Mouse (Mus musculus) embryonic facial prominence, embryonic 14.5 days (tissue): ENCODE measurements around the gene Gpr21. TPM values are rescaled to one million over a fixed set of nuclear protein-coding genes. Genes with fewer than 3 reads are reported as not detected.

ENCODE experiments used
- ATAC-seq: fragments of 200-750 bp; cut with Nextera tagmentation; 2 replicates; pipeline ENCODE4 v1.8.0; 2017; ENCODE audit warnings: low read depth, moderate number of reproducible peaks, moderate TSS enrichment
- DNase-seq: peaks from one replicate; pipeline ENCODE4 v3.0.0-alpha.2; 2015; ENCODE audit warnings: low spot score
- H3K27ac ChIP-seq: fragments of 300-500 bp; sonication (generic); replicated peaks from 2 replicates; pipeline ENCODE4 v1.5.1; 2014; ENCODE audit warnings: low read depth, mild to moderate bottlenecking, low read length, moderate library complexity
- H3K27me3 ChIP-seq: fragments of 300-500 bp; sonication (generic); replicated peaks from 2 replicates; pipeline ENCODE4 v1.6.1; 2014; ENCODE audit warnings: low read length; ENCODE audit not compliant: control insufficient read depth, insufficient read depth
- H3K36me3 ChIP-seq: fragments of 300-500 bp; sonication (generic); 2 replicates; pipeline ENCODE4 v1.6.1; 2014; ENCODE audit warnings: low read length, mixed read lengths; ENCODE audit not compliant: control insufficient read depth, insufficient read depth
- H3K4me1 ChIP-seq: fragments of 300-500 bp; sonication (generic); 2 replicates; pipeline ENCODE4 v1.6.1; 2014; ENCODE audit warnings: antibody characterized with exemption, low read length; ENCODE audit not compliant: control insufficient read depth, insufficient read depth
- H3K4me2 ChIP-seq: fragments of 300-500 bp; sonication (generic); 2 replicates; pipeline ENCODE4 v1.6.1; 2014; ENCODE audit warnings: low read depth, mild to moderate bottlenecking, low read length, moderate library complexity, mixed read lengths
- H3K4me3 ChIP-seq: fragments of 300-500 bp; sonication (generic); 2 replicates; pipeline ENCODE4 v1.5.1; 2014; ENCODE audit warnings: low read depth, mild to moderate bottlenecking, low read length
- H3K9ac ChIP-seq: fragments of 300-500 bp; sonication (generic); 2 replicates; pipeline ENCODE4 v1.6.1; 2014; ENCODE audit warnings: low read depth, mild to moderate bottlenecking, low read length, moderate library complexity, mixed read lengths
- H3K9me3 ChIP-seq: fragments of 300-500 bp; sonication (generic); 2 replicates; pipeline ENCODE4 v1.6.1; 2016; ENCODE audit warnings: low read length; ENCODE audit not compliant: control insufficient read depth
- WGBS: fragments of 180-500 bp; shearing (Covaris S2); extraction: QIAGEN DNeasy Blood & Tissue Kit; methylation state at CpG from one replicate; pipeline ENCODE4 v1.1.7; 2014; 5-methylcytosine and 5-hydroxymethylcytosine counted together
- polyA plus RNA-seq: library from polyadenylated mRNA; unstranded; fragments of >200 nt; fragmentation: Nextera tagmentation; extraction: Ambion mirVana; gene quantifications from 2 replicates; pipeline ENCODE4 v1.2.1, GENCODE M21; 2014

Gpr21 gene
- polyA plus RNA-seq, 1 experiment from 2014 or later: 1.6 TPM

GRCm38 (mm10) chr2:37511134-37511901, 4.8 kb upstream of the Gpr21 start:
- WGBS: 89% methylated on average over 4 of the region's 4 CpGs
- Histone ChIP-seq H3K9ac (no peak overlapping the region), H3K4me3 (no peak overlapping the region), H3K27me3 (no peaks in the 10 kb centered on the region), H3K9me3 (no peaks in the 10 kb centered on the region), H3K36me3 (peaks cover 55% of the 10 kb centered on the region), H3K4me1 (no peaks in the 10 kb centered on the region), H3K27ac (no peak overlapping the region), H3K4me2 (no peak overlapping the region)
- DNase-seq (no peak), ATAC-seq (no peak)

GRCm38 (mm10) chr2:37516922-37517462, 860 bp downstream of the Gpr21 start:
- H3K4me3 ChIP-seq: no peak overlapping the region
- H3K27me3 ChIP-seq: no peaks in the 10 kb centered on the region
- DNase-seq: no peak
- H3K27ac ChIP-seq: no peak overlapping the region
- H3K36me3 ChIP-seq: peaks cover 32% of the 10 kb centered on the region
- no peaks in the 10 kb centered on the region for H3K9me3 ChIP-seq
- WGBS: 48% methylated on average over 4 of the region's 4 CpGs
- H3K4me2 ChIP-seq: no peak overlapping the region
- ATAC-seq: peak; percentile 37; the same call in 1 of the 2 replicates
- H3K9ac ChIP-seq: no peak overlapping the region
- no peaks in the 10 kb centered on the region for H3K4me1 ChIP-seq

- no peak overlapping the region for H3K4me2 ChIP-seq
- no peak overlapping the region for H3K9ac ChIP-seq
- H3K4me1 ChIP-seq: no peaks in the 10 kb centered on the region
- H3K27ac ChIP-seq: no peak overlapping the region
- no peaks in the 10 kb centered on the region for H3K27me3 ChIP-seq
- H3K36me3 ChIP-seq: peaks cover 19% of the 10 kb centered on the region
- 82% methylated on average over 4 of the region's 4 CpGs for WGBS
- no peaks in the 10 kb centered on the region for H3K9me3 ChIP-seq
- DNase-seq (no peak), ATAC-seq (no peak)
- H3K4me3 ChIP-seq: no peak overlapping the region
Observed at GRCm38 (mm10) chr2:37518561-37519285, 2.6 kb downstream of the Gpr21 start.

- WGBS: 81% methylated on average over 1 of the region's 1 CpGs
Observed at GRCm38 (mm10) chr2:37519286-37519640, 3.1 kb downstream of the Gpr21 start.

GRCm38 (mm10) chr2:37527587-37527986, 11.5 kb downstream of the Gpr21 start:
- no peak overlapping the region for H3K4me3 ChIP-seq
- H3K27me3 ChIP-seq: no peaks in the 10 kb centered on the region
- H3K4me2 ChIP-seq: no peak overlapping the region
- DNase-seq: no peak
- H3K27ac ChIP-seq: no peak overlapping the region
- no peak for ATAC-seq
- 0 out of 2 replicates have a peak, but pooled peaks cover under 1% of the 10 kb centered on the region for H3K36me3 ChIP-seq
- no peak overlapping the region for H3K9ac ChIP-seq
- no peaks in the 10 kb centered on the region for H3K4me1 ChIP-seq
- H3K9me3 ChIP-seq: no peaks in the 10 kb centered on the region

More at GRCm38 (mm10) chr2:37519286-37519640, 3.1 kb downstream of the Gpr21 start:
- Histone ChIP-seq H3K27ac (no peak overlapping the region), H3K4me2 (no peak overlapping the region), H3K4me1 (no peaks in the 10 kb centered on the region), H3K4me3 (no peak overlapping the region), H3K9ac (no peak overlapping the region), H3K9me3 (no peaks in the 10 kb centered on the region), H3K36me3 (peaks cover 19% of the 10 kb centered on the region), H3K27me3 (no peaks in the 10 kb centered on the region)
- DNase-seq (no peak), ATAC-seq (no peak)

GRCm38 (mm10) chr2:37529397-37529796, 13.3 kb downstream of the Gpr21 start:
- H3K4me1 ChIP-seq: no peaks in the 10 kb centered on the region
- DNase-seq (no peak), ATAC-seq (no peak)
- no peak overlapping the region for H3K27ac ChIP-seq
- no peak overlapping the region for H3K4me2 ChIP-seq
- WGBS: 95% methylated on average over 2 of the region's 2 CpGs
- no peaks in the 10 kb centered on the region for H3K27me3 ChIP-seq
- H3K4me3 ChIP-seq: no peak overlapping the region
- peaks cover 18% of the 10 kb centered on the region for H3K36me3 ChIP-seq
- H3K9ac ChIP-seq: no peak overlapping the region
- H3K9me3 ChIP-seq: no peaks in the 10 kb centered on the region

GRCm38 (mm10) chr2:37530766-37531165, 14.6 kb downstream of the Gpr21 start:
- no peaks in the 10 kb centered on the region for H3K27me3 ChIP-seq
- 87% methylated on average over 1 of the region's 1 CpGs for WGBS
- peaks cover 31% of the 10 kb centered on the region for H3K36me3 ChIP-seq
- no peak overlapping the region for H3K9ac ChIP-seq
- ATAC-seq (no peak), DNase-seq (no peak)
- H3K4me1 ChIP-seq: no peaks in the 10 kb centered on the region
- H3K27ac ChIP-seq: no peak overlapping the region
- H3K9me3 ChIP-seq: no peaks in the 10 kb centered on the region
- H3K4me3 ChIP-seq: no peak overlapping the region
- no peak overlapping the region for H3K4me2 ChIP-seq

- no peak overlapping the region for H3K27ac ChIP-seq
- no peak overlapping the region for H3K9ac ChIP-seq
- no peak overlapping the region for H3K4me3 ChIP-seq
- peaks cover 40% of the 10 kb centered on the region for H3K36me3 ChIP-seq
- H3K4me2 ChIP-seq: no peak overlapping the region
- H3K4me1 ChIP-seq: no peaks in the 10 kb centered on the region
- no peaks in the 10 kb centered on the region for H3K27me3 ChIP-seq
- no peaks in the 10 kb centered on the region for H3K9me3 ChIP-seq
- ATAC-seq (no peak), DNase-seq (peak; percentile 4)
- 75% methylated on average over 3 of the region's 3 CpGs for WGBS
Observed at GRCm38 (mm10) chr2:37531639-37532038, 15.5 kb downstream of the Gpr21 start.
